Mouse (Mus musculus) intestine, embryonic 15.5 days (tissue): ENCODE data around the gene Degs1. TPM values are rescaled to one million over a fixed set of nuclear protein-coding genes. Genes with fewer than 3 reads are reported as not detected.
A peak's percentile ranks its signal among the peaks of the same experiment; 100 is the strongest.

Source experiments
- ATAC-seq: fragments of 200-750 bp; cut with Nextera tagmentation; 2 replicates; pipeline ENCODE4 v1.8.0; 2017; ENCODE audit warnings: moderate TSS enrichment, moderate library complexity
- H3K27ac ChIP-seq: fragments of 300-500 bp; sonication (generic); 2 replicates; pipeline ENCODE4 v1.5.1; 2015; ENCODE audit warnings: mild to moderate bottlenecking, inconsistent platforms
- H3K27me3 ChIP-seq: fragments of 300-500 bp; sonication (generic); replicated peaks from 2 replicates; pipeline ENCODE4 v1.6.1; 2015; ENCODE audit warnings: inconsistent platforms
- H3K36me3 ChIP-seq: fragments of 300-500 bp; sonication (generic); 2 replicates; pipeline ENCODE4 v1.6.1; 2015; ENCODE audit warnings: inconsistent platforms
- H3K4me1 ChIP-seq: fragments of 300-500 bp; sonication (generic); replicated peaks from 2 replicates; pipeline ENCODE4 v1.6.1; 2015; ENCODE audit warnings: inconsistent platforms
- H3K4me2 ChIP-seq: fragments of 300-500 bp; sonication (generic); replicated peaks from 2 replicates; pipeline ENCODE4 v1.6.1; 2015; ENCODE audit warnings: mild to moderate bottlenecking, inconsistent platforms
- H3K4me3 ChIP-seq: fragments of 300-500 bp; sonication (generic); replicated peaks from 2 replicates; pipeline ENCODE4 v1.5.1; 2015; ENCODE audit warnings: inconsistent platforms
- H3K9ac ChIP-seq: fragments of 300-500 bp; sonication (generic); 2 replicates; pipeline ENCODE4 v1.6.1; 2015; ENCODE audit warnings: inconsistent platforms
- H3K9me3 ChIP-seq: fragments of 300-500 bp; sonication (generic); 2 replicates; pipeline ENCODE4 v1.6.1; 2016; ENCODE audit warnings: inconsistent platforms
- WGBS: fragments of 180-500 bp; shearing (Covaris S2); methylation state at CpG from one replicate; pipeline ENCODE4 v1.1.7; 2015; 5-methylcytosine and 5-hydroxymethylcytosine counted together
- polyA plus RNA-seq: library from polyadenylated mRNA; unstranded; fragments of >200 nt; fragmentation: Nextera tagmentation; extraction: Ambion mirVana; gene quantifications from 2 replicates; pipeline ENCODE4 v1.2.1, GENCODE M21; 2015

Degs1 gene
- 120 and 131 TPM in 2 replicates for polyA plus RNA-seq

GRCm38 (mm10) chr1:182282091-182283075, at the start of gene Degs1:
Degs1 (minus strand) TSS chr1:182282804.
- under 1% methylated on average over 94 of the region's 94 CpGs for WGBS
- H3K9me3 ChIP-seq, result no peaks in the 10 kb centered on the region
- H3K4me3 ChIP-seq, result peak within 1 kb of the TSS; percentile 76
- peak within 1 kb of the TSS; percentile 73 for H3K4me2 ChIP-seq
- H3K4me1 ChIP-seq, result peaks cover 15% of the 10 kb centered on the region
- H3K36me3 ChIP-seq, result peaks cover 13% of the 10 kb centered on the region
- no peaks in the 10 kb centered on the region for H3K27me3 ChIP-seq
- peak within 1 kb of the TSS; percentile 93 for H3K9ac ChIP-seq
- ATAC-seq, result peak; percentile 94
- H3K27ac ChIP-seq, result peak within 1 kb of the TSS; percentile 86

DNA sequence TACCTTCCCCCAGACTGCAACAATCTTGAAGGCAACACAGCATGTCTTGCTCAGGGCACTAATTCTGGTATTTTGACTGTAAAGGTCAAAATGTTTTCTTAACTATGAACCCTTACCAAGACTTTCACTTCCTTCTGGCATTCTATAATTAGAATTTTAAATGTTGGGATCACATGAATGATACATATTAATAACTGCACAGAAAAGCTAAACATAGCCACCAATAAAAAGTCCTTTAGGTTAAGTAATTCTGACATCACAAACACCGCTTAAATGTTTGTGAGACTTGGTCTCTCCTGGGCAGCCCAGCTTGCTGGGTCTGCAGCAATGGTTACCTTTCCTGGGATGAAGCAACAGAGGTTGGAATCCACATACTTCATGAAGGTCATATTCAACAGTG, 43.3 kb upstream of the Degs1 start:
- Histone ChIP-seq H3K9me3 (no peaks in the 10 kb centered on the region), H3K9ac (no peak overlapping the region), H3K4me2 (no peak overlapping the region), H3K36me3 (peaks cover 35% of the 10 kb centered on the region), H3K27ac (no peak overlapping the region), H3K4me3 (no peak overlapping the region), H3K4me1 (no peaks in the 10 kb centered on the region), H3K27me3 (no peaks in the 10 kb centered on the region)
- 92% methylated on average over 1 of the region's 1 CpGs for WGBS
- no peak for ATAC-seq

GRCm38 (mm10) chr1:182324552-182324951, 41.9 kb upstream of the Degs1 start:
- no peak overlapping the region for H3K4me2 ChIP-seq
- no peaks in the 10 kb centered on the region for H3K4me1 ChIP-seq
- no peaks in the 10 kb centered on the region for H3K27me3 ChIP-seq
- H3K9ac ChIP-seq, result no peak overlapping the region
- ATAC-seq, result no peak
- H3K27ac ChIP-seq, result no peak overlapping the region
- H3K4me3 ChIP-seq, result no peak overlapping the region
- H3K9me3 ChIP-seq, result no peaks in the 10 kb centered on the region
- 92% methylated on average over 7 of the region's 7 CpGs for WGBS
- peaks cover 35% of the 10 kb centered on the region for H3K36me3 ChIP-seq

DNA sequence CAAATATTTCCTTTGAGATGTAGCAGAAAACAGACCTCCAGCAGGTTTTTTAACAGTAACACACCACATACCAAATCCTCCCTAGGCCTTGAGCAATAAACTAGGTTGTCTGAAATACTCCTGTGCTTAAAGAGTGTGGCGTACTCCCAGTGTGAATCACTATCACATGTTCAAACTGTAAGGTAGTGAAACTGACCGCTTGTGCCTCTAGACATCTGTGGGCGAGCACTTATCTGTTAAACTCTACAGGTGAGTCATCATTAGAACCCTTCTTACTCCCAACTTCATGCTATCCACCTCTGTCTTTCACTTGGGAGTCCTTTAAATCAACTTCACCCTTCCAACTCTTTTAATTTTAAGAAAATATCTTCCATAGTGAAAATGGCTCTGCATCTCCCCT, 40.5 kb upstream of the Degs1 start:
- ATAC-seq, result no peak
- Histone ChIP-seq H3K9ac (no peak overlapping the region), H3K27me3 (no peaks in the 10 kb centered on the region), H3K4me2 (no peak overlapping the region), H3K9me3 (no peaks in the 10 kb centered on the region), H3K36me3 (peaks cover 39% of the 10 kb centered on the region), H3K4me1 (no peaks in the 10 kb centered on the region), H3K4me3 (no peak overlapping the region), H3K27ac (no peak overlapping the region)
- WGBS, result 90% methylated on average over 3 of the region's 3 CpGs

DNA sequence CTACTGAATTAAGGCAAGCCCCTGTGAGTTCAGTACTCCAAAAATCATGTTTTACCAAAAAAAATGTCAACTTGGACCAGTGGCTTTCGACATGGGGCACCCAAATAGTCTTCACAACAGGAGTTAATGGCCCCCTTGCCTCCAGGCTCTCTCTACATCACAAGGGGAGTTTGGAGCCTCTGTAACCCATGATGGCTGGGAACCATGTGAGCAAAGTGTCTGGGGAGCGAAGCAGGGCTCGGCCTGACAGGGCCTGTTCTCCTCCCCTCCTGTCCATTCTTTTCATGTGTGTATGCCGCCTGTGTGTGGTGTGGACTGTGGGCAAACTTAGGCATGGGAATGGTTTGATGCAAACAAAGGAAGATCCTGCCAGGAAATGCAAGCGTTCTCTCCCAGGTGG, 31.6 kb upstream of the Degs1 start:
- Histone ChIP-seq H3K9me3 (no peaks in the 10 kb centered on the region), H3K4me3 (no peak overlapping the region), H3K36me3 (peaks cover 37% of the 10 kb centered on the region), H3K27ac (no peak overlapping the region), H3K27me3 (no peaks in the 10 kb centered on the region), H3K9ac (no peak overlapping the region), H3K4me2 (no peak overlapping the region), H3K4me1 (no peaks in the 10 kb centered on the region)
- 92% methylated on average over 5 of the region's 5 CpGs for WGBS
- ATAC-seq, result no peak

DNA sequence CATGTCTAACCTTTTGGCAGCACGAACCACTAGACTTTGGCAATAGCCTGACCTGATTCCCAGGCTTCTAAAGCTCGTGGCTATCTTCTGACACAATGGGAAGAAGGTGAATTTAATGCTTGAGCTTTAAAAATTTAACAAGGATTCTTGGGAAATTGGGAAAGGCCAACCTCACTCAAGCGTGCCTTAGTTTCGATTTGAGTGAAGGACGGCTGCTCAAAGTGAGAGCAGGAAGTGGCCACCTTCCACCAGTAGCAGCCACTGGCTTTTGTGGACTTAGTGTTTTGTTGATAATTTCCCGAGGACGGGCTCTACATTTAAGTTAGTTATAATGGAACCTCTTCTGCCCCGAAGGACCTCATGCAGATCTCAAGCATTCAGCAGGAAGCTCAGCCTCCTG, 30.6 kb upstream of the Degs1 start:
- no peak overlapping the region for H3K27ac ChIP-seq
- 94% methylated on average over 8 of the region's 8 CpGs for WGBS
- ATAC-seq, result no peak
- H3K4me2 ChIP-seq, result no peak overlapping the region
- no peaks in the 10 kb centered on the region for H3K4me1 ChIP-seq
- no peaks in the 10 kb centered on the region for H3K27me3 ChIP-seq
- H3K36me3 ChIP-seq, result peaks cover 34% of the 10 kb centered on the region
- no peak overlapping the region for H3K9ac ChIP-seq
- no peak overlapping the region for H3K4me3 ChIP-seq
- no peaks in the 10 kb centered on the region for H3K9me3 ChIP-seq

DNA sequence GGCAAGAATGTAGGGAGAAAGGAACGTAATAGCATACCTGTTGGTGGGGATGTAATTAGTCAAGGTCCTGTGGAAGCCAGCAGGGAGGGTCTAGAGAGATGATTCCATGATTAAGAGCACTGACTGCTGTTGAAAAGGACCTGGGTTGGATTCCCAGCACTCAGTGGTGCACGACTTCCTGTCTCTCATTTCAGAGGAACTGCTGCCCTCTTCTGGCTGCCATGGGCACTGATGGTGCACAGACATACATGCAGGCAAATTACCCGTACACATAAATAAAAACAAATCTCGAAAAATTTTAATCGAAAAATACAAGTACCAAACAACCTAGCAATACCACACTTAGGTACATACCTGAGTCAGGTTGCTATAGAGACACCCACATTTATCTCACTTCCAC, 28.8 kb upstream of the Degs1 start:
- H3K9ac ChIP-seq, result no peak overlapping the region
- 94% methylated on average over 5 of the region's 5 CpGs for WGBS
- ATAC-seq, result no peak
- H3K4me3 ChIP-seq, result no peak overlapping the region
- no peaks in the 10 kb centered on the region for H3K9me3 ChIP-seq
- H3K36me3 ChIP-seq, result 0 out of 2 replicates have a peak, but pooled peaks cover 17% of the 10 kb centered on the region
- no peak overlapping the region for H3K4me2 ChIP-seq
- no peaks in the 10 kb centered on the region for H3K4me1 ChIP-seq
- no peaks in the 10 kb centered on the region for H3K27me3 ChIP-seq
- no peak overlapping the region for H3K27ac ChIP-seq

GRCm38 (mm10) chr1:182310316-182310715, 27.7 kb upstream of the Degs1 start:
- H3K4me3 ChIP-seq, result no peak overlapping the region
- no peak overlapping the region for H3K27ac ChIP-seq
- H3K4me2 ChIP-seq, result no peak overlapping the region
- no peaks in the 10 kb centered on the region for H3K4me1 ChIP-seq
- no peaks in the 10 kb centered on the region for H3K27me3 ChIP-seq
- no peak for ATAC-seq
- H3K9me3 ChIP-seq, result no peaks in the 10 kb centered on the region
- H3K9ac ChIP-seq, result no peak overlapping the region
- H3K36me3 ChIP-seq, result 0 out of 2 replicates have a peak, but pooled peaks cover 11% of the 10 kb centered on the region
- WGBS, result 94% methylated on average over 2 of the region's 2 CpGs

GRCm38 (mm10) chr1:182309403-182309802, 26.8 kb upstream of the Degs1 start:
- H3K27me3 ChIP-seq, result no peaks in the 10 kb centered on the region
- no peak for ATAC-seq
- no peak overlapping the region for H3K9ac ChIP-seq
- no peak overlapping the region for H3K27ac ChIP-seq
- H3K4me3 ChIP-seq, result no peak overlapping the region
- 76% methylated on average over 5 of the region's 5 CpGs for WGBS
- 0 out of 2 replicates have a peak, but pooled peaks cover 3% of the 10 kb centered on the region for H3K36me3 ChIP-seq
- H3K4me2 ChIP-seq, result no peak overlapping the region
- no peaks in the 10 kb centered on the region for H3K9me3 ChIP-seq
- H3K4me1 ChIP-seq, result no peaks in the 10 kb centered on the region

- 85% methylated on average over 5 of the region's 5 CpGs for WGBS
- no peak for ATAC-seq
- no peak overlapping the region for H3K27ac ChIP-seq
- no peak overlapping the region for H3K4me3 ChIP-seq
- no peak overlapping the region for H3K4me2 ChIP-seq
- no peaks in the 10 kb centered on the region for H3K36me3 ChIP-seq
- H3K4me1 ChIP-seq, result no peaks in the 10 kb centered on the region
- H3K9me3 ChIP-seq, result no peaks in the 10 kb centered on the region
- H3K27me3 ChIP-seq, result no peaks in the 10 kb centered on the region
- H3K9ac ChIP-seq, result no peak overlapping the region
Observed at GRCm38 (mm10) chr1:182302916-182303315, 20.3 kb upstream of the Degs1 start.

DNA sequence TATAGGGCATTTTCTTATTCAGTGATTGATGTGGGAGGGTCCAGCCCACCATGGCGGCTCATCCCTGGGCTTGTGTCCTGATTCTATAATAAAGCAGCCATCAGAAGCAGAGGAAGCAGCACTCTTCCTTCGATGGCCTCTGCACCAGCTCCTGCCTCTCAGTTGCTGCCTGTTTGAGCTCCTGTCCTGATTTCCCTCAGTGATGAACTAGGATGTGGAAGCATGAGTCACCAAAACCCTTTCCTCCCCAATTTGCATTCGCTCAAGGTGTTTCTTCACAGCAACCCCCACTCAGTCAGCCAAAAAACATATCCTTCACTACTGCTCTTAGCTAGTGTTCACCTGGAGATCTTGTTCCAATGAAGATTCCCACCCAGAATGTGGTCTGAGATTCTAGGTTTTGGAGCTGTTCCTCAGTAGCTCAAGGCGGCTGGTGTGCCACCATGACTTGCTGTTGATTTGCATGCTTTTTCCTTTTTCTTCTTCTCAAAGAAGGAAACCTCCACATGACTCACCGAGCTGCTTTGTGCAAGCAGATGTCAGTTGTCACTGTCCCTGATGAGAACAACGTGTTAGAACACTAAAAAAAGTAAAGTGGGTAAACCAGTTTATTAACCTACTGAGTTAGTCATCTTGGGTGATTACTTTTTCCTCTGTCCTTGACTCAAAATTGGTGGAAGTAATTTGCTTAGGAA, 19.7 kb upstream of the Degs1 start:
- Histone ChIP-seq H3K36me3 (no peaks in the 10 kb centered on the region), H3K4me1 (no peaks in the 10 kb centered on the region), H3K27me3 (no peaks in the 10 kb centered on the region), H3K4me2 (no peak overlapping the region), H3K9me3 (no peaks in the 10 kb centered on the region), H3K4me3 (no peak overlapping the region), H3K9ac (no peak overlapping the region), H3K27ac (no peak overlapping the region)
- no peak for ATAC-seq
- WGBS, result 80% methylated on average over 6 of the region's 6 CpGs

GRCm38 (mm10) chr1:182297821-182298220, 15.2 kb upstream of the Degs1 start:
- no peak overlapping the region for H3K27ac ChIP-seq
- no peak overlapping the region for H3K4me2 ChIP-seq
- ATAC-seq, result no peak
- no peaks in the 10 kb centered on the region for H3K4me1 ChIP-seq
- no peak overlapping the region for H3K4me3 ChIP-seq
- H3K9me3 ChIP-seq, result no peaks in the 10 kb centered on the region
- H3K9ac ChIP-seq, result no peak overlapping the region
- H3K27me3 ChIP-seq, result no peaks in the 10 kb centered on the region
- no peaks in the 10 kb centered on the region for H3K36me3 ChIP-seq
- WGBS, result 95% methylated on average over 5 of the region's 5 CpGs
